Mouse (Mus musculus): ENCODE results near the gene Ulk4. TPM values are rescaled to one million over a fixed set of nuclear protein-coding genes. Genes with fewer than 3 reads are reported as not detected.
"Not testable (repeated sequence)": the region's sequence is repeated elsewhere in the genome, so short reads cannot be mapped to it uniquely, and the experiment has no call there.

Ulk4 gene
- polyA plus RNA-seq, 1 experiment from 2014 or later = 115 TPM

DNA sequence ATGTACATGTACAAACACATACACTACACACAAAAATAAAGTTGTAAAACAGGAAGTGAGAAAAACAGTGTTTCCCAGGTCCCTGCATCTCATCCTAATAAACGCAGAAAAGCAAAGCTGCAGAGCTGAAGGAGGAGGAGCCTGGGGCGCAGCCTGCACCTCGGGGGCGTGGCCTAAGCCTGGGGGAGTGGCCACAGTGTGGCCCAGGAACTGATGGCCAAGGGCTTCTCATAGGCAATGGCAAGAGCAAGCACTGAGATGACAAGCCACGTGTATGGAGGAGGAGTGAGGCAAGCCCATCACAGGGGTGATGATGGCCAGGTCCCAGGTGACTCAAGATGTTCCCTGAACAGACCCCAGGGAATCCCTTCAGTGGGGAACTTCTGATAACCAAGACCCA lies 35.2 kb downstream of the Ulk4 start:
- Histone ChIP-seq H3K9me3 (no peaks in the 10 kb centered on the region), H3K27me3 (0 out of 2 replicates have a peak, but pooled peaks cover 3% of the 10 kb centered on the region), H3K9ac (no peak overlapping the region), H3K4me1 (replicated peaks) (no peaks in the 10 kb centered on the region), H3K27ac (replicated peaks) (no peak overlapping the region), H3K4me2 (no peak overlapping the region), H3K4me3 (no peak overlapping the region), H3K36me3 (no peaks in the 10 kb centered on the region)
- ATAC-seq (ENCODE audit: low read depth) = no peak
- WGBS = 29% methylated on average over 5 of the region's 5 CpGs

DNA sequence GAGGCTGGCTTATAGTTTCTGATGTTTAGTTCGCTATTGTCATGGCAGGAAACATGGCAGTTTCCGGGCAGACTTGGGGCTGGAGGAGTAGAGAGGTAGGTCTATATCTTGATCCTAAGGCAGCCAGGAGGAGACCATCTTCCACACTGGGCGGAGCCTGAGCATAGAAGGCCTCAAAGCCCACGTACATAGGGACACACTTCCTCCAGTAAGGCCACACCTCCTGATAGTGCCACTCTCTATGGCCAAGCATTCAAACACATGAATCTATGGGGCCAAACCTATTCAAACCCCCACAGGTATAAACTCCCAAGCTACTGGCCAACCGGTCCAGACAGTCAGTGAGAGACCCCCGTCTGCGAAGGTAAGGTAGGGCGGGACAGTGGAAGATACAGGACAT lies 35.6 kb downstream of the Ulk4 start:
- H3K27ac ChIP-seq (replicated peaks) = no peak overlapping the region
- H3K4me2 ChIP-seq = no peak overlapping the region
- WGBS = 82% methylated on average over 8 of the region's 8 CpGs
- H3K27me3 ChIP-seq = 0 out of 2 replicates have a peak, but pooled peaks cover 3% of the 10 kb centered on the region
- no peak for ATAC-seq (ENCODE audit: low read depth)
- H3K9ac ChIP-seq = no peak overlapping the region
- no peaks in the 10 kb centered on the region for H3K9me3 ChIP-seq
- H3K4me3 ChIP-seq = no peak overlapping the region
- no peaks in the 10 kb centered on the region for H3K4me1 ChIP-seq (replicated peaks)
- no peaks in the 10 kb centered on the region for H3K36me3 ChIP-seq

DNA sequence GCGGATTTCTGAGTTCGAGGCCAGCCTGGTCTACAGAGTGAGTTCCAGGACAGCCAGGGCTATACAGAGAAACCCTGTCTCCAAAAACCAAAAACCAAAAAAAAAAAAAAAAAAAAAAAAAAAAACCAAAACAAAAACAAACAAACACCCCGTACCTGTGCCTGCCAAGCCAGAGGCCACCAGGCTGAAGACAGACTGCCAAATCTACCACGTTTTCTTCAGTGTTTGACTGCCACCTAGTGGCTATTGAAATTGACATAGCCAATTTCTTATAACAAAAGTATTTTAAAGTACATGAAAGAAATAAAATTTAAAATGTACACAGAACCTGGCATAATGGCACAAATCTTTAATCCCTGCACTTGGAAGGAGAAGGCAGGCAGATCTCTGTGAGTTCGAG lies 36.8 kb downstream of the Ulk4 start:
- not testable (repeated sequence) for H3K36me3 ChIP-seq; H3K27me3 ChIP-seq; H3K27ac ChIP-seq (replicated peaks); H3K9ac ChIP-seq; H3K4me1 ChIP-seq (replicated peaks); H3K4me2 ChIP-seq; H3K4me3 ChIP-seq; ATAC-seq (ENCODE audit: low read depth); H3K9me3 ChIP-seq
- WGBS = 7% methylated on average over 3 of the region's 5 CpGs

DNA sequence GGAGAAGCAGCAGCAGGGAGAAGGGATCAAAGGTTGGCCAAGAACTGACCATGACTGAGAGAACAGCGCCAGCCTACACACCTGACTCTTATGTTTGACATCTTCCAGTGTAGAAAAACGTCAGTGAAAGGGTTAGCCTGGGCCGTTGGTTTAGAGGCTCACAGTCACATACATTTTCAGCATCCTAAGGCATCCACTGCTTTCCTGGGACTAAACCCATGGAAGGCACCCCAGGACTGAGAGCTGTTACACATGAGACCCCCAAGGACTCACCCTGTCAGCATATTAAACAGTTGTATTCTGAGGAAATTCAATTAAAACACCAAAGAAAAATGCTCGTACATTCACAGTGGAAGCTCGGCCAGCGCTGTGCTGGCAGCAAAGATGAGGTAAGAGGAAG lies 37.4 kb downstream of the Ulk4 start:
- no peak overlapping the region for H3K9ac ChIP-seq
- H3K4me3 ChIP-seq = no peak overlapping the region
- H3K9me3 ChIP-seq = no peaks in the 10 kb centered on the region
- 79% methylated on average over 6 of the region's 6 CpGs for WGBS
- H3K27me3 ChIP-seq = 0 out of 2 replicates have a peak, but pooled peaks cover 3% of the 10 kb centered on the region
- no peak overlapping the region for H3K27ac ChIP-seq (replicated peaks)
- no peak for ATAC-seq (ENCODE audit: low read depth)
- H3K4me2 ChIP-seq = no peak overlapping the region
- no peaks in the 10 kb centered on the region for H3K4me1 ChIP-seq (replicated peaks)
- H3K36me3 ChIP-seq = no peaks in the 10 kb centered on the region

DNA sequence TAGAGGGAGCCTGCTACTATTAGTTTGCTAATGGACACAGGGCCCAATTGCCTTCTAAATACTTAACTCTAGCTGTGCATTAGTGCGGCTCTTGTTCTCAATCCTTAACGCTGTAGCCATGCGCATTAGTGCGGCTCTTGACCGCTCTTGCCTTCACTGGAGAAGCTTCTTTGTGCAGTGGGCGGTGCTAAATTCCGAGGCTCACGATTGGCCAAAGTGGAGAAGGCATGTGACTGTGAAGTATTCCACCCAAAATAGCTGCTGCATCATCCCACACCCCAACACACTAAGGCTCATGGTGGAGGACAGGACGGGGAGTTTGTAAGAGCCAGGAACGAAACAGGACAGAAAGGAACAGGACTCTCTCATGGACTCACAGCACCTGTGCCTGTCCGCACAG lies 58.4 kb downstream of the Ulk4 start:
- H3K36me3 ChIP-seq = no peaks in the 10 kb centered on the region
- H3K27ac ChIP-seq (replicated peaks) = no peak overlapping the region
- no peak overlapping the region for H3K9ac ChIP-seq
- no peak for ATAC-seq (ENCODE audit: low read depth)
- H3K4me1 ChIP-seq (replicated peaks) = no peaks in the 10 kb centered on the region
- no peaks in the 10 kb centered on the region for H3K9me3 ChIP-seq
- H3K4me3 ChIP-seq = no peak overlapping the region
- no peak overlapping the region for H3K4me2 ChIP-seq
- WGBS = 79% methylated on average over 11 of the region's 11 CpGs
- H3K27me3 ChIP-seq = no peaks in the 10 kb centered on the region

DNA sequence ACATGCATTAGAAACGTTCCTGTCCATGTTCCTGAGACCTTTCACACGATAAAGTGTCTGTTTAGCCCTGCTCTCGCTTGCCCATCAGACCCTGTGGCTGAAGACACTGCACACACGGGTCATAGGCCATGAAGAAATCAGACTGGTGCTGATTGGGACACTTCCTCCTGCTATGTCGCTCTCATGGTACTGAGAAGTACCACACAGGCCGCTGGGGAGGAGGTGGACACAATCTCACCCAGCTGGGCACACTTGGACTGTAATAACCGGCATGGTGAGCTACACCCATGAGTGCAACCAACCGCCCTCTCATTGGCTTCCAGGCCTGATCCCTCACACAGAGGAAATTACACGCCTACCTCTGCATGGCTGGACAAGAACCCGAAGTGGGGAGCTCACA lies 58.8 kb downstream of the Ulk4 start:
- no peaks in the 10 kb centered on the region for H3K27me3 ChIP-seq
- H3K27ac ChIP-seq (replicated peaks) = no peak overlapping the region
- no peak for ATAC-seq (ENCODE audit: low read depth)
- WGBS = 88% methylated on average over 10 of the region's 10 CpGs
- H3K9ac ChIP-seq = no peak overlapping the region
- H3K36me3 ChIP-seq = no peaks in the 10 kb centered on the region
- H3K9me3 ChIP-seq = no peaks in the 10 kb centered on the region
- H3K4me3 ChIP-seq = no peak overlapping the region
- H3K4me2 ChIP-seq = no peak overlapping the region
- no peaks in the 10 kb centered on the region for H3K4me1 ChIP-seq (replicated peaks)

DNA sequence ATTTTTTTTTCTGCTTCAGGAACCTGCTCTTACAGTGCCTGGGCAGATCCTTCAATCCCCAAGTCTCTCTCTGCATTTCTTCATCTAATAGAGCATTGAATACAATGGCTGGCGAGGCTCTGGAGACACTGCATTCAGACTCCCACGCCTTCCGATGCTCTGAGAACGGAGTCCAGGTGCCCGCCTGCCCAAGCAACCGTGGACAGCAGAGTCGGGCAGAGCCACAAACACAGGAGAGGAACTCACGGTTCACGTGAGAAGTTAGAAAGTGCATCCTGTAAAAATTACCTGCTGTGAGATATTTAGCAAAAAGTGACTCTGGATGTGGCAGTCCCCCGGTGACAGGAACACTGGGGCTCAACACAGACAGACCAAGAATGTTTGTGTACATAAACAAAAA lies 59.3 kb downstream of the Ulk4 start:
- no peak overlapping the region for H3K4me3 ChIP-seq
- H3K27me3 ChIP-seq = no peaks in the 10 kb centered on the region
- H3K9me3 ChIP-seq = no peaks in the 10 kb centered on the region
- no peak for ATAC-seq (ENCODE audit: low read depth)
- H3K36me3 ChIP-seq = no peaks in the 10 kb centered on the region
- WGBS = 91% methylated on average over 10 of the region's 10 CpGs
- no peak overlapping the region for H3K9ac ChIP-seq
- H3K4me1 ChIP-seq (replicated peaks) = no peaks in the 10 kb centered on the region
- H3K4me2 ChIP-seq = no peak overlapping the region
- no peak overlapping the region for H3K27ac ChIP-seq (replicated peaks)

DNA sequence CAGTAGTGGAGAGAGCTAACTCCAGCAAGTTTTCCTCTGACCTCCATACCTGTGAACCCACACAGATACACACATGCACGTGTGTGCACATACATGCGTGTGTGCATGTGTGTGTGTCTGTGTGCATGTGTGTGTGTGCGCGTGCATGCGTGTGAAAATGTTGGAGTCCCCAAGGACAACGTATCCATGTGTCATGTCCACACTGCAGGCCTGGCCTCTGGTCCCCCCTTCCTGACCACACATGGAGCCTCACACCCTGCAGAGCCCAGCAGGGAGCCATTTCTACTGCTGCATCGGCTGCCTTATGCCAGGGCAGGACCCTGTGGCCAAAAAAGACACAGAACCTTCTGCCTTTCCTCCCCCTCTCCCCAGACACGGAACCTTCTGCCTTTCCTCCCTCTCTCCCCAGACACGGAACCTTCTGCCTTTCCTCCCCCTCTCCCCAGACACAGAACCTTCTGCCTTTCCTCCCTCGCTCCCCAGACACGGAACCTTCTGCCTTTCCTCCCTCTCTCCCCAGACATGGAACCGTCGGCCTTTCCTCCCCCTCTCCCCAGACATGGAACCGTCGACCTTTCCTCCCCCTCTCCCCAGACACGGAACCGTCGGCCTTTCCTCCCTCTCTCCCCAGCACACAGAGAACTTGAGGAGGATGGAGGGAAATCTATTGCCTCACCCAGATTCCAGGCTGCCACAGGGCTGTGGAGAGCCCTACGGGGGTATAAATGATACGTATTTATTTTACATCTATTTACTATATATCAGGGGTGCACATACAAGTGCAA lies 60.3 kb downstream of the Ulk4 start:
- no peak overlapping the region for H3K27ac ChIP-seq (replicated peaks)
- H3K4me2 ChIP-seq = no peak overlapping the region
- H3K4me3 ChIP-seq = no peak overlapping the region
- H3K27me3 ChIP-seq = no peaks in the 10 kb centered on the region
- no peak overlapping the region for H3K9ac ChIP-seq
- no peaks in the 10 kb centered on the region for H3K9me3 ChIP-seq
- H3K36me3 ChIP-seq = no peaks in the 10 kb centered on the region
- no peaks in the 10 kb centered on the region for H3K4me1 ChIP-seq (replicated peaks)
- 81% methylated on average over 20 of the region's 20 CpGs for WGBS
- ATAC-seq (ENCODE audit: low read depth) = no peak

DNA sequence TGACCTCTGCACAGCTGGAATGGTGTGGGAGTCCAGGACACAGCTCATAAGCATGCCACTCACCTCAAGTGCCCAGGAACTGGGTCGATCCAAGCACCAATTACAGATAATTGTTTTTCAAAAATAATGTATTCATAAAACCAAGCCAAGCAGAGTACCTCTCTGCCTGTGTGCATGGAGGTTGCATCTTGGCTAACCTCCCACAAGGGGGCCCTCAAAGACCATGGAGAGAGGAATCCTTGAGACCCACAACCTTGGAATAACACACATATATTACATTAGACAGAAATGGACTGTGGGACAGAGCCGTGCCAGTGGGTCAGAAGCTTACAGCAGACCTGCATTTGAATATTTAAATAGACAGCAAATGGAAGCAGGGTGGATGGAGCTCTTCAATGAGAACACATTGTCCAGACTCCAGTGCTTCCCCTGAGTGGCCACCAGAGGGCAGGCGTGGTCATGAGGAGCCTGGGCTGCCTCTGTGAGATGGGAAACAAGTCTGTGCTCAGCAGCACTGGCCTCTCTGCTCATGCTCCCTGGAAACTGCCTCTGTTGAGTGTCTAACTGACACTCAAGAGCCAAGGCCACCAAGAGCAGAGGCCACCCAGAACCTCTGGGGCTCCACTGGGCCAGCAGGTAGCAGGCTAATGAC lies 61.5 kb downstream of the Ulk4 start:
- no peaks in the 10 kb centered on the region for H3K36me3 ChIP-seq
- WGBS = 28% methylated on average over 3 of the region's 3 CpGs
- peak; percentile 61; the same call in 1 of the 2 replicates for ATAC-seq (ENCODE audit: low read depth)
- no peak overlapping the region for H3K4me3 ChIP-seq
- no peaks in the 10 kb centered on the region for H3K27me3 ChIP-seq
- no peaks in the 10 kb centered on the region for H3K4me1 ChIP-seq (replicated peaks)
- H3K9me3 ChIP-seq = no peaks in the 10 kb centered on the region
- H3K4me2 ChIP-seq = no peak overlapping the region
- H3K27ac ChIP-seq (replicated peaks) = no peak overlapping the region
- no peak overlapping the region for H3K9ac ChIP-seq

DNA sequence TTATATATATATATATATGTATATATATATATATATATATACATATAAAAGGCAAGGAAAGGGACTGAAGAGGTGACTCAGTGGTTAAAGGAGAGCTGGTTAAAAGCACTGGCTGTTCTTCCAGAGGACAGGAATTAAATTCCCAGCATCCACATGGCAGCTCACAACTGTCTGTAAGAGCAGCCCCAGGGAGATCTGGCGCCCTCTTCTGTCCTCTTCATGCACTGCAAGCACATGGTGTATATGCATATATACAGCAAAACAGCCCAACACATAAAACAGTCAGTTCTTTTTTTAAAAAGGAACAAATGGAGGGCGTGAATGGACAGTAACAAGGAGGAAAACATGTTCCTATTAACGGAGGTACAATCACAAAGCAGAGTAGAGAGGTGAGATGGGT lies 64.7 kb downstream of the Ulk4 start:
- H3K9me3 ChIP-seq = peaks cover 10% of the 10 kb centered on the region; the same call in 1 of the 2 replicates
- H3K9ac ChIP-seq = no peak overlapping the region
- ATAC-seq (ENCODE audit: low read depth) = no peak
- 72% methylated on average over 3 of the region's 3 CpGs for WGBS
- H3K27me3 ChIP-seq = no peaks in the 10 kb centered on the region
- H3K4me1 ChIP-seq (replicated peaks) = no peaks in the 10 kb centered on the region
- H3K4me3 ChIP-seq = no peak overlapping the region
- peaks cover 11% of the 10 kb centered on the region for H3K36me3 ChIP-seq
- H3K4me2 ChIP-seq = no peak overlapping the region
- H3K27ac ChIP-seq (replicated peaks) = no peak overlapping the region

DNA sequence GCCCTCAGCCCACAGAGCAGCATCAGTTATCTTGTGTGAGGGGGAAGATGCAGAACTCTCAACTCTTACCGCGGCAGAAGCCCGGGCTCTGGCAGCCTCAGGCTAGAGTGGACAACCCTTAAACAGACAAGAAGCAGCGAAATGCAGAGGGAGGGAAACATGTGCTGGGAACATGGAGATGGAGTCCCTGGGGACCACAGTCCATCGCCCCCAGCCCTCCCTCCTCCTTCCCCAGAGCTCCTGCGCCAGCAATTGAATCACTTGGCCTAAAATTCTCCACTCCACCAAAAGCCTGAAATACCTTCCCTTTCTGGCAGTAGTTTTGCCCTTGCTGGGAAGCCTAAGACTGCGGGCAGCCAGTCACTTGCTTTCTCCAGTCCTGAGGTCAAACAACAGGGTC lies 72.0 kb downstream of the Ulk4 start:
- Histone ChIP-seq H3K4me1 (replicated peaks) (0 out of 2 replicates have a peak, but pooled peaks cover 8% of the 10 kb centered on the region), H3K4me3 (no peak overlapping the region), H3K27me3 (no peaks in the 10 kb centered on the region), H3K9ac (no peak overlapping the region), H3K4me2 (no peak overlapping the region), H3K27ac (replicated peaks) (no peak overlapping the region), H3K36me3 (peaks cover 11% of the 10 kb centered on the region), H3K9me3 (peaks cover 16% of the 10 kb centered on the region; the same call in 1 of the 2 replicates)
- 78% methylated on average over 7 of the region's 7 CpGs for WGBS
- no peak for ATAC-seq (ENCODE audit: low read depth)

DNA sequence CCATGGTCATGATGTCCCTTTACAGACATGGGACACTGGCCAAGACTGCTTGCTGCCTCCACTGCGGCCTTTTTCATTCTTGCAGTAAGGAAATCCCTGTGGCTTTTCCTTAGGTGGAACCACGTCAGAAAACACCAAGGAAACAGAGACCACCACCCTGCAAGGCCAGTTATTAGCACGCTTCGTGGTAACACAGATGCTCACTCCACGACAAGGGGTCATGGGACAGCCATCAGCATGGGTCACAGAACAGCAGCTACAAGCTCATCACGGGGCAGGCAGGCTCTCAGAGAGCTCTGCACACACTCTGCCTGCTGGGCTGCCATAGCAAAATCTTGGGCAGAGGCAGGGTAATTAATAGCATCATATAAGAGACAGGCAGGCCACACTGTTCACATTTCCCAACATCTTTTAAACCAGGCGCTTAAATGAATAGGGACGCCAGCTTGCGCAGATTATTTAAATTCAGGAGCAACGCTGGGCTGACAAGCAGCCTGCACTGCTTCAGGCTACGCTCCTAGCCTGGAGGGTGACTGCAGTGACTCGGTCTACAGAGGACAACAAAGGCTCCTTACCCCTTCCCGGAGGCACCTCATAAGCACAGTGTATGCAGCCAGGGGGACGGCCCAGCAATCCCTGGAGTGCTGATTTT lies 72.7 kb downstream of the Ulk4 start:
- Histone ChIP-seq H3K4me3 (no peak overlapping the region), H3K9me3 (peaks cover 13% of the 10 kb centered on the region; the same call in 1 of the 2 replicates), H3K36me3 (peaks cover 11% of the 10 kb centered on the region), H3K27ac (replicated peaks) (no peak overlapping the region), H3K9ac (no peak overlapping the region), H3K4me1 (replicated peaks) (0 out of 2 replicates have a peak, but pooled peaks cover 8% of the 10 kb centered on the region), H3K27me3 (no peaks in the 10 kb centered on the region), H3K4me2 (no peak overlapping the region)
- ATAC-seq (ENCODE audit: low read depth) = no peak
- WGBS = 66% methylated on average over 14 of the region's 14 CpGs

All from neural tube, embryonic 13.5 days (tissue).